Mouse (Mus musculus): ENCODE results near the gene Spint2.

DNA sequence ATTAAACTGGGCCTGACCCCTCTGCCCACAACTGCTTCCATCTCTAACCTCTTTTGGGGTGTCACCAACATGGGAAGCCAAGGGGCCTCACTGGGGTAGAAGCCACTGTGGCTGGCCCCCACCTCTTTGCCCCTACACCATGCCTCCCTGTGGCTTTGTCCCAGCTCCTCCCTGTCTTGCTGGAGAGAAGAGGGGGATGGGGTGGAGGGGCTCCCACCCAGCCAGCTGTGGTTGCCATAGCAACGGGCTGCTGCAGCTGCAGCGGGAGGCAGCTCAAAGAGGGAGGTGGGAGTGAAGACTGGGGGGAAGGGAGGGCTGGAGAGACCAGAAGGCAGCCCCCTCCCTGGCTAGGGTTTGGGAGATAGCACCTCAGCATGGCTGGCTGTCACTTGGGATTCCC lies 35.8 kb upstream of the Spint2 start:
- no peak for TF ChIP-seq CTCF (IDR thresholded peaks at IDR 0.05; ENCODE audit: low read depth)
- TF ChIP-seq EP300 (IDR thresholded peaks at IDR 0.05; ENCODE audit: low read depth): no peak
